Mouse (Mus musculus): ENCODE data around the gene Myl10. TPM values are rescaled to one million over a fixed set of nuclear protein-coding genes. Genes with fewer than 3 reads are reported as not detected.

The Myl10 gene
- not detected for polyA plus RNA-seq (2014; fragmentation: Illumina TruSeq; extraction: RNeasy Lipid Tissue Mini Kit (QIAGEN cat#74804); ENCODE audit: low read depth, low replicate concordance)

GRCm38 (mm10) chr5:136692784-136693183 is at the start of gene Myl10:
TSS of gene Myl10 (plus strand) at chr5:136693146.

Other genes starting within 250 kb of the Myl10 start
- gene Cux1, start 125.7 kb upstream of the Myl10 start, polyA plus RNA-seq (2014; fragmentation: Illumina TruSeq; extraction: RNeasy Lipid Tissue Mini Kit (QIAGEN cat#74804); ENCODE audit: low read depth, low replicate concordance): 99.7 TPM
- gene Col26a1, start 190.1 kb downstream of the Myl10 start, polyA plus RNA-seq (2014; fragmentation: Illumina TruSeq; extraction: RNeasy Lipid Tissue Mini Kit (QIAGEN cat#74804); ENCODE audit: low read depth, low replicate concordance): 0.32 TPM
- 6.5 TPM for gene Ift22, start 215.0 kb downstream of the Myl10 start, polyA plus RNA-seq (2014; fragmentation: Illumina TruSeq; extraction: RNeasy Lipid Tissue Mini Kit (QIAGEN cat#74804); ENCODE audit: low read depth, low replicate concordance)